Comparison of ENCODE assay signal across 8 mouse cellular contexts in genomic region chr7:3665215-3666114, GRCm38 (mm10). TPM values are rescaled to one million over a fixed set of nuclear protein-coding genes. Genes with fewer than 3 reads are reported as not detected.
A peak's percentile ranks its signal among the peaks of the same experiment; 100 is the strongest.
DNase-seq lines count a peak whose midpoint lies in the region; ATAC-seq and TF ChIP-seq lines count a peak whose summit lies in the region.

Gene Leng1 (minus strand): TSS chr7:3665840.

- peak within 1 kb of the TSS; percentile 79 to 96 (median 93) for H3K4me3 ChIP-seq in CH12.LX (replicated peaks in 1 of 3; ENCODE audit: low read depth in 2 of 3, low read length in 2 of 3, poor library complexity in 1 of 3)
- peak within 1 kb of the TSS; percentile 69 for H3K4me3 ChIP-seq in forebrain, embryonic 11.5 days (ENCODE audit: low read depth, low read length)
- H3K4me3 ChIP-seq in heart, embryonic 16.5 days (ENCODE audit: low read length), result peak within 1 kb of the TSS; percentile 79
- peak within 1 kb of the TSS; percentile 74 for H3K4me3 ChIP-seq in liver, embryonic 15.5 days (replicated peaks)
- peak within 1 kb of the TSS; percentile 69 for H3K4me3 ChIP-seq in neural tube, embryonic 12.5 days

- peaks cover 13% of the 10 kb centered on the region; the same call in 1 of the 2 replicates for H3K79me2 ChIP-seq in CH12.LX (replicated peaks; ENCODE audit: control insufficient read depth, extremely low read depth, insufficient read depth, poor library complexity, severe bottlenecking)

- peak; percentile 98 for DNase-seq in CH12.LX (ENCODE audit: extremely low read depth)
- peak; percentile 96 for DNase-seq in c-Kit-positive CD71-positive TER-119-negative erythroid progenitor cells, embryonic 14.5 days (ENCODE audit: low read depth)
- peak; percentile 94 for DNase-seq in forebrain, embryonic 11.5 days (ENCODE audit: low spot score)
- peak; percentile 97 to 99 for DNase-seq in kidney, postnatal 36 days
- peak; percentile 99 for DNase-seq in telencephalon, adult 2 months (ENCODE audit: low read depth, low spot score)

- H3K27me3 ChIP-seq in CH12.LX (replicated peaks), result no peaks in the 10 kb centered on the region
- H3K27me3 ChIP-seq in forebrain, embryonic 11.5 days (ENCODE audit: control insufficient read depth, insufficient read depth, low read length), result no peaks in the 10 kb centered on the region
- H3K27me3 ChIP-seq in heart, embryonic 16.5 days (ENCODE audit: control insufficient read depth, insufficient read depth, low read length), result no peaks in the 10 kb centered on the region
- no peaks in the 10 kb centered on the region for H3K27me3 ChIP-seq in liver, embryonic 15.5 days
- H3K27me3 ChIP-seq in neural tube, embryonic 12.5 days (replicated peaks), result no peaks in the 10 kb centered on the region

- in situ Hi-C loops in CH12.LX (cut with MboI; ENCODE audit: low pct_ligation_motif_present, low pct_unique_long_range_greater_than_20kb, low sequenced_read_pairs), result no loop called here

- peaks cover 17 to 39% of the 10 kb centered on the region in 2 experiments for H3K36me3 ChIP-seq in CH12.LX (replicated peaks in 1 of 2; ENCODE audit: control insufficient read depth in 1 of 2, insufficient read depth in 1 of 2, low read length in 1 of 2)
- peaks cover 11% of the 10 kb centered on the region for H3K36me3 ChIP-seq in forebrain, embryonic 11.5 days (ENCODE audit: control insufficient read depth, insufficient read depth, low read length)
- H3K36me3 ChIP-seq in heart, embryonic 16.5 days (ENCODE audit: control insufficient read depth, insufficient read depth), result peaks cover 23% of the 10 kb centered on the region
- H3K36me3 ChIP-seq in liver, embryonic 15.5 days (replicated peaks), result peaks cover 32% of the 10 kb centered on the region
- H3K36me3 ChIP-seq in neural tube, embryonic 12.5 days, result peaks cover 30% of the 10 kb centered on the region

- peak within 1 kb of the TSS; percentile 91 for H3K4me2 ChIP-seq in CH12.LX (ENCODE audit: insufficient read depth, low read depth, poor library complexity, severe bottlenecking)
- H3K4me2 ChIP-seq in forebrain, embryonic 11.5 days (ENCODE audit: low read depth, low read length, severe bottlenecking), result peak within 1 kb of the TSS; percentile 79
- H3K4me2 ChIP-seq in heart, embryonic 16.5 days (ENCODE audit: low read depth, low read length), result peak within 1 kb of the TSS; percentile 87
- H3K4me2 ChIP-seq in liver, embryonic 15.5 days, result peak within 1 kb of the TSS; percentile 91
- H3K4me2 ChIP-seq in neural tube, embryonic 12.5 days (replicated peaks), result peak within 1 kb of the TSS; percentile 77

- 5% methylated on average over 45 of the region's 45 CpGs for WGBS in forebrain, embryonic 11.5 days
- whole genome bisulfite sequencing in heart, embryonic 16.5 days, result 2% methylated on average over 45 of the region's 45 CpGs
- 3% methylated on average over 45 of the region's 45 CpGs for WGBS in liver, embryonic 15.5 days (ENCODE audit: insufficient replicate concordance)
- 5% methylated on average over 45 of the region's 45 CpGs for WGBS in neural tube, embryonic 12.5 days

- peak; percentile 86 for TF ChIP-seq POLR2A in CH12.LX (IDR thresholded peaks at IDR 0.05; ENCODE audit: low read depth, low read length)

- peak; percentile 99 for ATAC-seq in forebrain, embryonic 11.5 days (replicated peaks; ENCODE audit: low FRiP score)
- peak; percentile 99 for ATAC-seq in heart, embryonic 16.5 days (replicated peaks; ENCODE audit: extremely low read depth, insufficient read depth, low FRiP score)
- peak; percentile 98 for ATAC-seq in liver, embryonic 15.5 days (ENCODE audit: insufficient read depth)
- ATAC-seq in neural tube, embryonic 12.5 days (ENCODE audit: low FRiP score, low read depth), result peak; percentile 98

- H3K9ac ChIP-seq in CH12.LX (ENCODE audit: insufficient read depth, low read depth), result peak within 1 kb of the TSS; percentile 80
- peak within 1 kb of the TSS; percentile 79 for H3K9ac ChIP-seq in forebrain, embryonic 11.5 days (ENCODE audit: low read length)
- H3K9ac ChIP-seq in heart, embryonic 16.5 days (ENCODE audit: low read length), result peak within 1 kb of the TSS; percentile 87
- H3K9ac ChIP-seq in liver, embryonic 15.5 days, result peak within 1 kb of the TSS; percentile 81
- H3K9ac ChIP-seq in neural tube, embryonic 12.5 days, result peak within 1 kb of the TSS; percentile 79

- H3K9me3 ChIP-seq in CH12.LX (replicated peaks; ENCODE audit: low read length), result no peaks in the 10 kb centered on the region
- no peaks in the 10 kb centered on the region for H3K9me3 ChIP-seq in forebrain, embryonic 11.5 days (ENCODE audit: control insufficient read depth, low read length)
- H3K9me3 ChIP-seq in heart, embryonic 16.5 days (replicated peaks; ENCODE audit: control insufficient read depth, low read length), result no peaks in the 10 kb centered on the region
- H3K9me3 ChIP-seq in liver, embryonic 15.5 days (replicated peaks), result no peaks in the 10 kb centered on the region
- H3K9me3 ChIP-seq in neural tube, embryonic 12.5 days, result no peaks in the 10 kb centered on the region

- H3K4me1 ChIP-seq in CH12.LX (ENCODE audit: control insufficient read depth in 1 of 2, insufficient read depth in 2 of 2), result peaks cover 0 to 25% of the 10 kb centered on the region in 2 experiments; a peak in 2 of 4 replicates
- peaks cover 16% of the 10 kb centered on the region for H3K4me1 ChIP-seq in forebrain, embryonic 11.5 days (replicated peaks; ENCODE audit: control insufficient read depth, insufficient read depth, low read length)
- H3K4me1 ChIP-seq in heart, embryonic 16.5 days (ENCODE audit: control insufficient read depth, insufficient read depth, low read length), result peaks cover 28% of the 10 kb centered on the region
- H3K4me1 ChIP-seq in liver, embryonic 15.5 days (replicated peaks), result peaks cover 42% of the 10 kb centered on the region
- H3K4me1 ChIP-seq in neural tube, embryonic 12.5 days, result peaks cover 15% of the 10 kb centered on the region

- no peak for TF ChIP-seq EP300 in CH12.LX (IDR thresholded peaks at IDR 0.05; ENCODE audit: low read length)

- TF ChIP-seq RAD21 in CH12.LX (IDR thresholded peaks at IDR 0.05; ENCODE audit: low read depth, low read length), result no peak

- TF ChIP-seq CTCF in CH12.LX (conservative IDR thresholded peaks at IDR 0.05 in 1 of 2, IDR thresholded peaks at IDR 0.05 in 1 of 2; ENCODE audit: low read depth in 2 of 2, low read length in 2 of 2), result no peak

- dilution Hi-C loops in CH12.LX (cut with MboI; ENCODE audit: extremely low pct_ligation_motif_present, extremely low pct_unique_long_range_greater_than_20kb, low sequenced_read_pairs), result no loop called here

- peak within 1 kb of the TSS; percentile 35; the same call in 1 of the 2 replicates for H3K27ac ChIP-seq in CH12.LX (ENCODE audit: insufficient read depth, low read depth)
- peak within 1 kb of the TSS; percentile 73 for H3K27ac ChIP-seq in forebrain, embryonic 11.5 days (ENCODE audit: low read depth, low read length)
- peak within 1 kb of the TSS; percentile 94 for H3K27ac ChIP-seq in heart, embryonic 16.5 days (ENCODE audit: low read length)
- H3K27ac ChIP-seq in liver, embryonic 15.5 days (replicated peaks), result peak within 1 kb of the TSS; percentile 93
- peak within 1 kb of the TSS; percentile 62; the same call in 1 of the 2 replicates for H3K27ac ChIP-seq in neural tube, embryonic 12.5 days

TF ChIP-seq in CH12.LX, 34 proteins besides CTCF, POLR2A, EP300 and RAD21 (continues in another document):
- TF ChIP-seq USF2 (conservative IDR thresholded peaks at IDR 0.05; ENCODE audit: low read depth, low read length) (no peak), NRF1 (IDR thresholded peaks at IDR 0.05; ENCODE audit: low read depth, low read length) (peak; percentile 52; the same call in 1 of the 2 replicates), JUN (IDR thresholded peaks at IDR 0.05; ENCODE audit: insufficient read depth, low read depth, low read length) (no peak), POLR2AphosphoS2 (IDR thresholded peaks at IDR 0.05; ENCODE audit: low read depth, low read length) (peak; percentile 94), BHLHE40 (IDR thresholded peaks at IDR 0.05; ENCODE audit: low read depth, low read length) (peak; percentile 68), USF1 (IDR thresholded peaks at IDR 0.05; ENCODE audit: low read depth, low read length) (no peak), UBTF (IDR thresholded peaks at IDR 0.05; ENCODE audit: low read depth, low read length) (0 out of 2 replicates have a peak, but pooled peaks have one; percentile 54), ELF1 (IDR thresholded peaks at IDR 0.05; ENCODE audit: low read depth, low read length) (peak; percentile 71), SMC3 (IDR thresholded peaks at IDR 0.05; ENCODE audit: low read depth, low read length) (no peak), MAX (IDR thresholded peaks at IDR 0.05; ENCODE audit: low read length) (no peak), PAX5 (IDR thresholded peaks at IDR 0.05; ENCODE audit: low read length) (no peak), CHD2 (IDR thresholded peaks at IDR 0.05; ENCODE audit: low read length) (peak; percentile 92), ZMIZ1 (IDR thresholded peaks at IDR 0.05; ENCODE audit: low read depth, low read length) (peak; percentile 81; the same call in 1 of the 2 replicates), TCF12 (IDR thresholded peaks at IDR 0.05; ENCODE audit: low read depth, low read length) (peak; percentile 64; the same call in 1 of the 2 replicates), NELFE (IDR thresholded peaks at IDR 0.05; ENCODE audit: low read depth, low read length) (peak; percentile 79; the same call in 1 of the 2 replicates), TBP (conservative IDR thresholded peaks at IDR 0.05; ENCODE audit: low read depth, low read length) (peak; percentile 89), HCFC1 (IDR thresholded peaks at IDR 0.05; ENCODE audit: low read depth, low read length) (peak; percentile 72), MXI1 (IDR thresholded peaks at IDR 0.05; ENCODE audit: low read depth, low read length) (peak; percentile 60), E2F4 (IDR thresholded peaks at IDR 0.05; ENCODE audit: insufficient replicate concordance, low read depth, low read length) (no peak), MEF2A (IDR thresholded peaks at IDR 0.05; ENCODE audit: borderline replicate concordance, low read depth, low read length) (0 out of 2 replicates have a peak, but pooled peaks have one; percentile 24), ZNF384 (IDR thresholded peaks at IDR 0.05; ENCODE audit: low read depth, low read length) (no peak), RCOR1 (conservative IDR thresholded peaks at IDR 0.05; ENCODE audit: low read depth, low read length) (no peak), ETS1 (conservative IDR thresholded peaks at IDR 0.05; ENCODE audit: low read depth, low read length) (no peak)

RNA-seq across cellular contexts. Expression of gene Leng1, which starts in this region (rescaled TPM):
- 6.7 and 8.1 TPM in 2 replicates for total RNA-seq in CH12.LX (2012; rRNA removed)
- 5.4 and 5.8 TPM in 2 replicates for total RNA-seq in CH12.LX (2014; rRNA removed)
- 8.5 and 9.9 TPM in 2 replicates for polyA plus RNA-seq in CH12.LX (2012; ENCODE audit: insufficient read length, low read depth)
- 15.0 and 16.1 TPM in 2 replicates for polyA plus RNA-seq in forebrain, embryonic 11.5 days (2014; fragmentation: Nextera tagmentation; extraction: Ambion mirVana)
- 20.5 and 22.3 TPM in 2 replicates for polyA plus RNA-seq in heart, embryonic 16.5 days (2015; fragmentation: Nextera tagmentation; extraction: Ambion mirVana)
- 5.9 and 6.6 TPM in 2 replicates for polyA plus RNA-seq in liver, embryonic 15.5 days (2015; fragmentation: Nextera tagmentation; extraction: Ambion mirVana)
- polyA plus RNA-seq in neural tube, embryonic 12.5 days (2016; fragmentation: Nextera tagmentation; extraction: Ambion mirVana), result 23.4 and 25.7 TPM in 2 replicates

Comparison
In these comparisons a context has a peak if more than half of its experiments do, and no peak if none do; other contexts are left out.
1. Peak in every context shown above with its lines: DNase-seq, ATAC-seq, H3K4me3 ChIP-seq and H3K27ac ChIP-seq.
2. H3K27ac ChIP-seq: peak in every context shown above with its lines; median percentile 94 in heart, embryonic 16.5 days; 93 in liver, embryonic 15.5 days; 73 in forebrain, embryonic 11.5 days; 62 in neural tube, embryonic 12.5 days; 35 in CH12.LX.